ENCODE assay signal across 8 mouse cellular contexts in the genomic region with DNA sequence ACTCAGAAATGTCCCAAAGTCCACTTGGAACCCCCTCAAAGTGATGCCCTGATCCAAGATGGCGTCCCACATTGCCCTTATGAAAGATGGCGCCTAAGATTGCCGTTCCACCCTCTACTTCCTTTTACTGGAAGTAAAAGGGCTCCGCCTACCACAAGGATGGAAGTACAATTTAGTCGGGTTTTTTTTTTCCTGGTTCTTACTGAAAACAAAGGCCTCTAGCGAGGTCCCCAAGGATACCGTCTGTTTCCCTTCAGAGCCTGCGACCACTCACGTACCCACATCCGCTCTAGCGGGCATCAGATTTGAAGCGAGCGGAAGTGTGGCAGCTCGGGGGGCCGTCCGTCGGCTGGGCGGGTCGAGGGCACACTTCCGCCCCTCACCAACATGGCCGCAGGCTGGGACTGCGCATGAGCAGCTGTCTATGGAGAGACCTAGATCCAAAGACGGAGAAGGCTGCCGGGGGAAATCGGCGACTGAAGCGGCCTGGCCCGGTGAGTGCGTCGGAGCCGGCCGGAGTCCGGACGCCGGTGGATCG. TPM values are rescaled to one million over a fixed set of nuclear protein-coding genes. Genes with fewer than 3 reads are reported as not detected.
A peak's percentile ranks its signal among the peaks of the same experiment; 100 is the strongest.
DNase-seq lines count a peak whose midpoint lies in the region; ATAC-seq and TF ChIP-seq lines count a peak whose summit lies in the region.

A gene (plus strand): TSS at position 367 of the 538 bp plus-strand sequence.

- TF ChIP-seq POLR2A in ES-Bruce4 (IDR thresholded peaks at IDR 0.05; ENCODE audit: insufficient read depth, low read length), result peak; percentile 10

- ATAC-seq in cerebellum, adult (ENCODE audit: insufficient number of reproducible peaks, low FRiP score, low TSS enrichment), result peak; percentile 95
- peak; percentile 97 for ATAC-seq in forebrain, embryonic 13.5 days
- peak; percentile 97 for ATAC-seq in liver, postnatal 0 days
- peak; percentile 97 for ATAC-seq in neural tube, embryonic 14.5 days (ENCODE audit: low read depth)

- no peak for TF ChIP-seq CTCF in ES-Bruce4 (IDR thresholded peaks at IDR 0.05; ENCODE audit: low read depth, low read length)
- no peak; the same call in 1 of the 2 replicates for TF ChIP-seq CTCF in liver, postnatal 0 days (IDR thresholded peaks at IDR 0.05; ENCODE audit: low read depth)

- peaks cover 9% of the 10 kb centered on the region for H3K36me3 ChIP-seq in ES-Bruce4 (ENCODE audit: control insufficient read depth, insufficient read depth, low read length, poor library complexity, severe bottlenecking)
- peaks cover 15% of the 10 kb centered on the region for H3K36me3 ChIP-seq in forebrain, embryonic 13.5 days (ENCODE audit: poor library complexity, severe bottlenecking)
- H3K36me3 ChIP-seq in liver, postnatal 0 days (replicated peaks; ENCODE audit: insufficient read depth, low read length), result peaks cover 5% of the 10 kb centered on the region
- H3K36me3 ChIP-seq in neural tube, embryonic 14.5 days (ENCODE audit: control insufficient read depth, insufficient read depth, low read length), result peaks cover 7% of the 10 kb centered on the region; the same call in 1 of the 2 replicates

- TF ChIP-seq EP300 in ES-Bruce4 (IDR thresholded peaks at IDR 0.05; ENCODE audit: insufficient read depth, low read depth, low read length), result 0 out of 2 replicates have a peak, but pooled peaks have one; percentile 29
- peak; percentile 51; the same call in 1 of the 2 replicates for TF ChIP-seq EP300 in liver, postnatal 0 days (IDR thresholded peaks at IDR 0.05; ENCODE audit: low read depth)

- H3K9ac ChIP-seq in ES-Bruce4 (ENCODE audit: low read depth, poor library complexity, severe bottlenecking), result peak within 1 kb of the TSS; percentile 93
- peak within 1 kb of the TSS; percentile 98 for H3K9ac ChIP-seq in forebrain, embryonic 13.5 days
- H3K9ac ChIP-seq in liver, postnatal 0 days (replicated peaks), result peak within 1 kb of the TSS; percentile 98
- peak within 1 kb of the TSS; percentile 99 for H3K9ac ChIP-seq in neural tube, embryonic 14.5 days (replicated peaks; ENCODE audit: low read depth, low read length)

- DNase-seq in heart, postnatal 10 days, result peak; percentile 96 to 97
- no peak for DNase-seq in large intestine, adult 2 months (ENCODE audit: low read depth, low spot score)
- DNase-seq in liver, postnatal 0 days, result peak; percentile 94
- peak; percentile 95 for DNase-seq in testis, postnatal 10 days (ENCODE audit: low spot score)

- peak within 1 kb of the TSS; percentile 60 for H3K4me2 ChIP-seq in forebrain, embryonic 13.5 days
- H3K4me2 ChIP-seq in liver, postnatal 0 days (ENCODE audit: low read depth, low read length), result peak within 1 kb of the TSS; percentile 73
- peak within 1 kb of the TSS; percentile 52 for H3K4me2 ChIP-seq in neural tube, embryonic 14.5 days (ENCODE audit: low read depth, low read length)

- H3K4me3 ChIP-seq in ES-Bruce4 (ENCODE audit: low read depth, low read length), result peak within 1 kb of the TSS; percentile 70
- H3K4me3 ChIP-seq in forebrain, embryonic 13.5 days, result peak within 1 kb of the TSS; percentile 92
- peak within 1 kb of the TSS; percentile 100 for H3K4me3 ChIP-seq in liver, postnatal 0 days (ENCODE audit: low read depth, low read length)
- H3K4me3 ChIP-seq in neural tube, embryonic 14.5 days (ENCODE audit: low read depth, low read length), result peak within 1 kb of the TSS; percentile 71

- no peaks in the 10 kb centered on the region for H3K9me3 ChIP-seq in ES-Bruce4 (replicated peaks; ENCODE audit: control insufficient read depth, insufficient read depth, low read length, poor library complexity, severe bottlenecking)
- no peaks in the 10 kb centered on the region for H3K9me3 ChIP-seq in forebrain, embryonic 13.5 days (replicated peaks)
- H3K9me3 ChIP-seq in liver, postnatal 0 days (ENCODE audit: low read length), result no peaks in the 10 kb centered on the region
- H3K9me3 ChIP-seq in neural tube, embryonic 14.5 days (ENCODE audit: control insufficient read depth, low read length), result no peaks in the 10 kb centered on the region

- peaks cover 5% of the 10 kb centered on the region for H3K4me1 ChIP-seq in ES-Bruce4 (ENCODE audit: control insufficient read depth, insufficient read depth, low read length)
- peaks cover 21% of the 10 kb centered on the region for H3K4me1 ChIP-seq in forebrain, embryonic 13.5 days
- H3K4me1 ChIP-seq in liver, postnatal 0 days (ENCODE audit: insufficient read depth), result peaks cover 18% of the 10 kb centered on the region
- H3K4me1 ChIP-seq in neural tube, embryonic 14.5 days (ENCODE audit: control insufficient read depth, insufficient read depth, low read length), result peaks cover 16% of the 10 kb centered on the region

- WGBS in forebrain, embryonic 13.5 days, result under 1% methylated on average over 36 of the region's 36 CpGs
- WGBS in large intestine, adult 2 months, result 1% methylated on average over 36 of the region's 36 CpGs
- 0% methylated on average over 36 of the region's 36 CpGs for WGBS in liver, postnatal 0 days (ENCODE audit: insufficient replicate concordance)
- WGBS in neural tube, embryonic 14.5 days, result under 1% methylated on average over 35 of the region's 36 CpGs

- H3K27ac ChIP-seq in ES-Bruce4 (ENCODE audit: insufficient read depth, low read length), result peak within 1 kb of the TSS; percentile 75
- H3K27ac ChIP-seq in forebrain, embryonic 13.5 days, result peak within 1 kb of the TSS; percentile 92
- H3K27ac ChIP-seq in liver, postnatal 0 days (ENCODE audit: low read depth), result peak within 1 kb of the TSS; percentile 95
- H3K27ac ChIP-seq in neural tube, embryonic 14.5 days (ENCODE audit: low read depth, low read length), result peak within 1 kb of the TSS; percentile 76

- no peaks in the 10 kb centered on the region for H3K27me3 ChIP-seq in ES-Bruce4 (ENCODE audit: control insufficient read depth, insufficient read depth, low read length, poor library complexity, severe bottlenecking)
- peaks cover 23% of the 10 kb centered on the region for H3K27me3 ChIP-seq in forebrain, embryonic 13.5 days
- H3K27me3 ChIP-seq in liver, postnatal 0 days (ENCODE audit: insufficient read depth, low read length), result no peaks in the 10 kb centered on the region
- H3K27me3 ChIP-seq in neural tube, embryonic 14.5 days (ENCODE audit: control insufficient read depth, insufficient read depth, low read length), result no peaks in the 10 kb centered on the region

- intact Hi-C loops in heart, postnatal 10 days (cut with DNase I), result loop anchor here (2.0 to 5.0 kb wide), 2 partner anchors 50 to 66 kb away; a partner anchor contains a TSS

RNA-seq across cellular contexts. Expression of the gene that starts here (rescaled TPM):
- polyA plus RNA-seq in ES-Bruce4 (2011; ENCODE audit: insufficient read depth, insufficient read length, low read depth, missing spikeins), result 57.7 and 79.4 TPM in 2 replicates
- 205 and 211 TPM in 2 replicates for polyA plus RNA-seq in forebrain, embryonic 13.5 days (2015; fragmentation: Nextera tagmentation; extraction: Ambion mirVana)
- 10 to 100 TPM; 50.4 to 51.3 TPM for total RNA-seq in heart, postnatal 10 days (2021)
- polyA plus RNA-seq in large intestine, adult 2 months (2012; rRNA removed), result 80.1 and 86.0 TPM in 2 replicates
- polyA plus RNA-seq in liver, postnatal 0 days (2015; fragmentation: Nextera tagmentation; extraction: Ambion mirVana), result 22.6 and 25.4 TPM in 2 replicates
- polyA plus RNA-seq in neural tube, embryonic 14.5 days (2014; fragmentation: Nextera tagmentation; extraction: Ambion mirVana), result 164 and 191 TPM in 2 replicates
